Mouse (Mus musculus) forebrain, embryonic 15.5 days (tissue): ENCODE data around the gene Gm21497. TPM values are rescaled to one million over a fixed set of nuclear protein-coding genes. Genes with fewer than 3 reads are reported as not detected.
"Not testable (repeated sequence)": the region's sequence is repeated elsewhere in the genome, so short reads cannot be mapped to it uniquely, and the experiment has no call there.

Experiments used
- ATAC-seq: fragments of 200-750 bp; cut with Nextera tagmentation; replicated peaks from 2 replicates; pipeline ENCODE4 v1.8.0; 2017; ENCODE audit warnings: mild to moderate bottlenecking, moderate TSS enrichment, moderate library complexity
- H3K27ac ChIP-seq: fragments of 300-500 bp; sonication (generic); replicated peaks from 2 replicates; pipeline ENCODE4 v1.5.1; 2015; ENCODE audit warnings: mild to moderate bottlenecking, inconsistent platforms
- H3K27me3 ChIP-seq: fragments of 300-500 bp; sonication (generic); 2 replicates; pipeline ENCODE4 v1.6.1; 2015; ENCODE audit warnings: inconsistent platforms
- H3K36me3 ChIP-seq: fragments of 300-500 bp; sonication (generic); 2 replicates; pipeline ENCODE4 v1.6.1; 2015; ENCODE audit warnings: mild to moderate bottlenecking, inconsistent platforms
- H3K4me1 ChIP-seq: fragments of 300-500 bp; sonication (generic); 2 replicates; pipeline ENCODE4 v1.6.1; 2015; ENCODE audit warnings: inconsistent platforms
- H3K4me2 ChIP-seq: fragments of 300-500 bp; sonication (generic); replicated peaks from 2 replicates; pipeline ENCODE4 v1.6.1; 2015; ENCODE audit warnings: mild to moderate bottlenecking, inconsistent platforms
- H3K4me3 ChIP-seq: fragments of 300-500 bp; sonication (generic); 2 replicates; pipeline ENCODE4 v1.5.1; 2015; ENCODE audit warnings: mild to moderate bottlenecking, inconsistent platforms
- H3K9ac ChIP-seq: fragments of 300-500 bp; sonication (generic); replicated peaks from 2 replicates; pipeline ENCODE4 v1.6.1; 2015; ENCODE audit warnings: mild to moderate bottlenecking, inconsistent platforms
- H3K9me3 ChIP-seq: fragments of 300-500 bp; sonication (generic); 2 replicates; pipeline ENCODE4 v1.6.1; 2016; ENCODE audit warnings: inconsistent platforms
- WGBS: fragments of 180-500 bp; shearing (Covaris S2); methylation state at CpG from one replicate; pipeline ENCODE4 v1.1.7; 2015; ENCODE audit warnings: mixed read lengths; 5-methylcytosine and 5-hydroxymethylcytosine counted together
- polyA plus RNA-seq: library from polyadenylated mRNA; unstranded; fragments of >200 nt; fragmentation: Nextera tagmentation; extraction: Ambion mirVana; gene quantifications from 2 replicates; pipeline ENCODE4 v1.2.1, GENCODE M21; 2015

Gm21497 gene
- not detected in 2 replicates for polyA plus RNA-seq

DNA sequence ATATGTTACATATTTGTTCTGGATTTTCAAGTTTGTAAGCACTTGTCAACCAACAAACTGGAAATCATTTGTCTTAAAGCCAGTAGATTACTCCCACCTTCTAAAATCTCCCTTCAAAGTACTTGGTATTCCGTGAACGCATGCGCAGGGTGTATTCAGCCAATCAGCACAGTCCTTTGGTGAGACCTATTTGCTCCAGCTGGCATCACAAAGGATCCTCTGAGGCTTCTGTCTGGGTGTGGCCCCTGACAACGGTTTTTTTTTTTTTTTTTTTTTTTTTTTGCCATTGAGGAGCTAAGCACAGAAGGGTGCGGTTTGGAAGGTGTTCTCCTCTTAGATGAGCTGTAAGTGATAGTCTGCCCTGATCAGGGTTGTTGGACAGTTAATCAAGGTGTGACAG, at the start of gene Gm21497:
Gene Gm21497 (plus strand): TSS at position 301 of the 400 bp plus-strand sequence.
- H3K4me3 ChIP-seq, H3K36me3 ChIP-seq, H3K4me1 ChIP-seq, ATAC-seq, H3K27ac ChIP-seq, H3K9ac ChIP-seq, H3K9me3 ChIP-seq, H3K4me2 ChIP-seq, H3K27me3 ChIP-seq: not testable (repeated sequence)
- no CpG with 5 or more reads among the region's 5 CpGs for WGBS
